Mouse (Mus musculus): ENCODE results near the gene Gadd45gip1. TPM values are rescaled to one million over a fixed set of nuclear protein-coding genes. Genes with fewer than 3 reads are reported as not detected.

Gadd45gip1 gene
- polyA plus RNA-seq, 1 experiment, result 52.9 TPM

DNA sequence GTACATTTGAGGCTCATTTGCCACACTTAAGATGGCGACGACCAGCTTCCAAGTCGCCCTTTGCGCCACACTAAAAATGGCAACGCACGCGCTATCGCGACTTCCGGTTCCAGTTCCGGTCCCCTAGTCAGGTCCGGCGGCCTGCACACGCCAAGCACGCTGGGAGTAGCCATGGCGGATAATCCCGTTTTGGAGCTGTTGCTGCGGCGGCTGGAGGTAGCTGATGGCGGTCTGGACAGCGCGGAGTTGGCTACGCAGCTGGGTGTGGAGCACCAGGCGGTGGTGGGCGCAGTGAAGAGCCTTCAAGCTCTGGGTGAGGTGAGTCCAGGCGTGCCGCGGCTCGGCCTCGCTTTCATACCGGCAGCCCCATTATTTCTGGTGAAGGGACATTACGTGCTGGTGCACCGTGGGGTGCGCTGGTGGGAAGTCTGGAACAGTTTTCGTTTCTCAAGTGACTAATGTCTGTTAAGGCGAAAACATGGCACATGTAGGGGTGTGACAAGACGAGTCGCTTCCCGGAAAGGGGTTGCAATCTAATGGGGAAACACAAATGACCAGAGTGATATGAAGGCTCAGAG is 25.6 kb downstream of the Gadd45gip1 start, which contains the start of gene Farsa:
TSS of gene Farsa (plus strand) at position 126 of the 578 bp plus-strand sequence.
- TF ChIP-seq POLR2A (IDR thresholded peaks at IDR 0.05; ENCODE audit: control insufficient read depth, extremely low read depth, insufficient read depth, low read length, poor library complexity), result peak; percentile 65; the same call in 1 of the 2 replicates
- TF ChIP-seq CTCF (IDR thresholded peaks at IDR 0.05; ENCODE audit: borderline replicate concordance, control insufficient read depth, extremely low read depth, insufficient read depth, low read length, poor library complexity), result 0 out of 2 replicates have a peak, but pooled peaks have one; percentile 11
- H3K4me1 ChIP-seq (replicated peaks; ENCODE audit: control insufficient read depth, insufficient read depth, low read length), result peaks cover 6% of the 10 kb centered on the region; the same call in 1 of the 2 replicates
- peaks cover 14% of the 10 kb centered on the region for H3K36me3 ChIP-seq (ENCODE audit: control insufficient read depth, insufficient read depth, low read length)
- no peak within 1 kb of the TSS for H3K27ac ChIP-seq (ENCODE audit: control insufficient read depth, insufficient read depth, low read length)
- no peaks in the 10 kb centered on the region for H3K27me3 ChIP-seq (ENCODE audit: control insufficient read depth, insufficient read depth, low read length)
- H3K4me3 ChIP-seq (ENCODE audit: control insufficient read depth, insufficient read depth, low read length), result peak within 1 kb of the TSS; percentile 84
- DNase-seq, result peak; percentile 89
- WGBS, result under 1% methylated on average over 39 of the region's 39 CpGs

DNA sequence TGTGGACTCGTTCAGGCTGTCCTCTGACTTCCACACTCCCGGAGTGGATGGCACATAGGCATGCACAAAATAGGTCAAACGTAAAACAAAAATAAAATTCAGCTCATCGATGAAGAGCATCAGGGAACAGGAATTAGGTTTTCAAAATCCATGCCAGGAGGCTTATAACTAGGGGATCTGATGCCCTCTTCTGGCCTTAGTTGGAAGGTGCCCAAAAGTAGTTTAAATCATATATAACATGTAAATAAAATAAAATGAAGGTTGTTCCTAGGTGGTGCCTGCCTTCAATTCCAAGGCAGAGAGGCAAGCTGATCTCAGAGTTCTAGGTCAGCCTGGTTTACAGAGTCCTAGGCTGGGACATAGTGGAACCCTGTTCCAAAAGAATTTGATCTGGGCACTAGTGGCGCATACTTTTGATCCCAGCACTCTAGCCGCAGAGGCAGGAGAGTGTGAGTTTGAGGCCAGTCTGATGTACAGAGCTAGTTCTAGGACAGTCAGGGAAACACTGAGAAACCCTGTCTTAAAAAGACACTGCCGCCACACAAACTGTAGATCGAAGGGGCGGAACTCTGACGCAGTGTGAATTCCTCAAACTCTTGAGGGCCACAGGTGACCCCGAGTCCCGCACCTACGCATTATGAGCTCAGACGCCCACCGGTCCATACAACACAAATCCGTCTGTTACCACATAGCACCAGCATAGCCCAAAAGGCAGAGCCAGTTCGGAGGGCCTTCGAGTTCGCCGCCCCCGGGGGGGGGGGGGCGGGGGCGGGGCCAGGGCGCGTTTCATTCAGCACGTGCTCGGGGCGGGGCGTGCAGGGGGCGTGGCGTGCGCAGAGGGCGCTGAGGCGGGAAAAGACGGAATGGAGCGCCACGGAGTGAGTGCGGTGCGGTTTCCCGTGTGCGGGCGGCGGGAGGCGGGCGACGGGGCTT is 40.3 kb downstream of the Gadd45gip1 start, which contains the start of gene Syce2:
TSS of gene Syce2 (plus strand) at position 736 of the 933 bp plus-strand sequence.
- Histone ChIP-seq H3K4me1 (replicated peaks; ENCODE audit: control insufficient read depth, insufficient read depth, low read length) (peaks cover 16% of the 10 kb centered on the region), H3K4me3 (ENCODE audit: control insufficient read depth, insufficient read depth, low read length) (peak within 1 kb of the TSS; percentile 49), H3K27ac (ENCODE audit: control insufficient read depth, insufficient read depth, low read length) (no peak within 1 kb of the TSS), H3K36me3 (ENCODE audit: control insufficient read depth, insufficient read depth, low read length) (peaks cover 17% of the 10 kb centered on the region), H3K27me3 (ENCODE audit: control insufficient read depth, insufficient read depth, low read length) (no peaks in the 10 kb centered on the region)
- WGBS, result 4% methylated on average over 45 of the region's 46 CpGs
- DNase-seq, result peak; percentile 84
- TF ChIP-seq POLR2A (IDR thresholded peaks at IDR 0.05; ENCODE audit: control insufficient read depth, extremely low read depth, insufficient read depth, low read length, poor library complexity) (no peak), CTCF (IDR thresholded peaks at IDR 0.05; ENCODE audit: borderline replicate concordance, control insufficient read depth, extremely low read depth, insufficient read depth, low read length, poor library complexity) (no peak)

DNA sequence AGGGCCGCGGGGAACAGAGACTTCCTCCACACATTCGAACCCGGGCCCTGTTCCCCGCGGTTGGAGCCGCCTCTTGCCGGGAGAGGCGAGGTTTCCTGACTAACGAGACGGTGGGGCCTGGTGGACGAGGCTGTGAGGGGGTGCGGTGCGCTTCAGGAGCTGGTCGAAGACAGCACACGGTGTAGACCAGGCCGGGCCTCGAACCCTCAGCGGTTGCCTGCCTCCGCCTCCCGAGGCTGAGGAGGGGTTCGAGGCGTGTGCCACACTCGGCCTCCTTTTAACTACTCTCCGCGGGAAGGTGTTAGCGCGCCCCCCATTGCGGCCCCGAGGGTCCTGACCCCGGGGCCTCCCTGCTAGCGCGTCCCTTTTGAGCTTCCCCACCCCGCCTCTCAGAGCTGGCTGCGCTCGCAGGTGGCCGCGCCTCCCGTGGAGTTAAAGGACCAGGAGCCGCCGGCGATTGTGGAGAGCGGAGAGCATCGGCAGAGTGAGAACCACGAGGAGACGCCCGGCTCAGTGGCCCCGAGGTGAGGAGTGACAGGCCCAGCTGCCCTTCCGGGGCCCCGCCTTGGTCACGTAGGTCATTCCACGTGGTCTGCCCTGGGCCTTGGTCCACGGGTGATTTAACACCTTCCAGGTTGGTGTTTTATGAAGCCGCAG is 41.1 kb downstream of the Gadd45gip1 start:
- Histone ChIP-seq H3K27me3 (ENCODE audit: control insufficient read depth, insufficient read depth, low read length) (no peaks in the 10 kb centered on the region), H3K4me3 (ENCODE audit: control insufficient read depth, insufficient read depth, low read length) (peak overlapping the region; percentile 49), H3K4me1 (replicated peaks; ENCODE audit: control insufficient read depth, insufficient read depth, low read length) (peaks cover 16% of the 10 kb centered on the region), H3K27ac (ENCODE audit: control insufficient read depth, insufficient read depth, low read length) (no peak overlapping the region), H3K36me3 (ENCODE audit: control insufficient read depth, insufficient read depth, low read length) (peaks cover 16% of the 10 kb centered on the region)
- TF ChIP-seq CTCF (IDR thresholded peaks at IDR 0.05; ENCODE audit: borderline replicate concordance, control insufficient read depth, extremely low read depth, insufficient read depth, low read length, poor library complexity), result no peak
- TF ChIP-seq POLR2A (IDR thresholded peaks at IDR 0.05; ENCODE audit: control insufficient read depth, extremely low read depth, insufficient read depth, low read length, poor library complexity), result 0 out of 2 replicates have a peak, but pooled peaks have one; percentile 14
- WGBS, result 3% methylated on average over 54 of the region's 54 CpGs
- peak; percentile 37 for DNase-seq

GRCm38 (mm10) chr8:84873016-84873415 is 41.7 kb downstream of the Gadd45gip1 start:
- DNase-seq, result no peak
- TF ChIP-seq CTCF (IDR thresholded peaks at IDR 0.05; ENCODE audit: borderline replicate concordance, control insufficient read depth, extremely low read depth, insufficient read depth, low read length, poor library complexity) (no peak), POLR2A (IDR thresholded peaks at IDR 0.05; ENCODE audit: control insufficient read depth, extremely low read depth, insufficient read depth, low read length, poor library complexity) (no peak)
- whole genome bisulfite sequencing, result 70% methylated on average over 4 of the region's 4 CpGs
- Histone ChIP-seq H3K27ac (ENCODE audit: control insufficient read depth, insufficient read depth, low read length) (no peak overlapping the region), H3K36me3 (ENCODE audit: control insufficient read depth, insufficient read depth, low read length) (peaks cover 10% of the 10 kb centered on the region), H3K4me3 (ENCODE audit: control insufficient read depth, insufficient read depth, low read length) (peak overlapping the region; percentile 49; the same call in 1 of the 2 replicates), H3K4me1 (replicated peaks; ENCODE audit: control insufficient read depth, insufficient read depth, low read length) (peaks cover 16% of the 10 kb centered on the region), H3K27me3 (ENCODE audit: control insufficient read depth, insufficient read depth, low read length) (no peaks in the 10 kb centered on the region)

DNA sequence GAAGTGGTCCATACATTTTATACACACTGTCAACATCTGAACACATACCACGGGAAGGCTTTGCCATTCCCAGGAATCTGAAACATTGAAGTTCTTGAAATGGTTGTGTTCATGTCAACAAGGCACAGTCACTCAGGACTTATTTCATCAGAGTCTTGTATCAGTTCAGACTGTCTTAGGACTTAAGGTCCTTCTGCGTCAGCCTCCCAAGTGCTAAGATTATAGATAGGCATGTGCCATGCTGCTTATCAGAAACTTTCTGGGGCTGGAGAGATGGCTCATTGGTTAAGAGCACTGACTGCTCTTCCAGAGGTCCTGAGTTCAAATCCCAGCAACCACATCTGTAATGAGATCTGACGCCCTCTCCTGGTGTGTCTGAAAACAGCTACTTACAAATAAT is 43.0 kb downstream of the Gadd45gip1 start:
- no peak overlapping the region for H3K27ac ChIP-seq (ENCODE audit: control insufficient read depth, insufficient read depth, low read length)
- peaks cover 16% of the 10 kb centered on the region for H3K4me1 ChIP-seq (replicated peaks; ENCODE audit: control insufficient read depth, insufficient read depth, low read length)
- DNase-seq, result no peak
- TF ChIP-seq CTCF (IDR thresholded peaks at IDR 0.05; ENCODE audit: borderline replicate concordance, control insufficient read depth, extremely low read depth, insufficient read depth, low read length, poor library complexity) (no peak), POLR2A (IDR thresholded peaks at IDR 0.05; ENCODE audit: control insufficient read depth, extremely low read depth, insufficient read depth, low read length, poor library complexity) (no peak)
- no peaks in the 10 kb centered on the region; the same call in 1 of the 2 replicates for H3K36me3 ChIP-seq (ENCODE audit: control insufficient read depth, insufficient read depth, low read length)
- WGBS, result 93% methylated on average over 3 of the region's 3 CpGs
- H3K4me3 ChIP-seq (ENCODE audit: control insufficient read depth, insufficient read depth, low read length), result no peak overlapping the region
- no peaks in the 10 kb centered on the region for H3K27me3 ChIP-seq (ENCODE audit: control insufficient read depth, insufficient read depth, low read length)

Measured in thymus, adult 2 months (tissue).